Mouse (Mus musculus) heart, adult 2 months (tissue): ENCODE data around the gene Wwc2. TPM values are rescaled to one million over a fixed set of nuclear protein-coding genes. Genes with fewer than 3 reads are reported as not detected.

Experiments used
- DNase-seq, 2 experiments: peaks; one replicate each; pipeline ENCODE4 v3.0.0; 2021
- H3K27ac ChIP-seq: fragments of 200-600 bp; 2 replicates; pipeline ENCODE4 v1.8.1; 2022
- H3K27me3 ChIP-seq: fragments of 200-500 bp; 2 replicates; pipeline ENCODE4 v1.6.1; 2012; ENCODE audit warnings: mild to moderate bottlenecking, low read length, inconsistent platforms, mixed read lengths; ENCODE audit not compliant: control insufficient read depth, insufficient read depth
- H3K36me3 ChIP-seq: fragments of 200-500 bp; 2 replicates; pipeline ENCODE4 v1.6.1; 2012; ENCODE audit warnings: low read length, inconsistent platforms; ENCODE audit not compliant: control insufficient read depth, insufficient read depth
- H3K4me1 ChIP-seq: fragments of 200-500 bp; 2 replicates; pipeline ENCODE4 v1.6.1; 2011; ENCODE audit warnings: low read length; ENCODE audit not compliant: control insufficient read depth, insufficient read depth
- H3K4me3 ChIP-seq: fragments of 200-600 bp; 2 replicates; pipeline ENCODE4 v1.8.1; 2022
- H3K79me2 ChIP-seq: fragments of 200-500 bp; replicated peaks from 2 replicates; pipeline ENCODE4 v1.6.1; 2012; ENCODE audit warnings: mild to moderate bottlenecking, inconsistent platforms, low read length, moderate library complexity, mixed read lengths; ENCODE audit not compliant: control insufficient read depth, insufficient read depth
- H3K9ac ChIP-seq: fragments of 200-500 bp; 2 replicates; pipeline ENCODE4 v1.6.1; 2012; ENCODE audit warnings: low read depth, mild to moderate bottlenecking, control low read depth, inconsistent platforms, low read length, mixed read lengths
- CTCF ChIP-seq: fragments of 200-600 bp; IDR thresholded peaks from 2 replicates; pipeline ENCODE4 v1.8.1; 2022; ENCODE audit warnings: antibody characterized with exemption, mild to moderate bottlenecking, moderate library complexity
- EP300 ChIP-seq: fragments of 200-500 bp; IDR thresholded peaks from 2 replicates; pipeline ENCODE4 v1.6.1; 2011; ENCODE audit warnings: low read depth, low read length, control low read depth; ENCODE audit not compliant: insufficient read depth
- POLR2A ChIP-seq: fragments of 200-500 bp; IDR thresholded peaks from 2 replicates; pipeline ENCODE4 v1.6.1; 2011; ENCODE audit warnings: mild to moderate bottlenecking, low read depth, low read length, control low read depth; ENCODE audit not compliant: insufficient read depth
- WGBS: fragments of 180-500 bp; shearing (Covaris S2); methylation state at CpG from one replicate; pipeline ENCODE4 v1.1.7; 2018; 5-methylcytosine and 5-hydroxymethylcytosine counted together
- intact Hi-C: fragments of 180-260 bp; cut with DNase I; formaldehyde crosslinking; loops from one replicate; pipeline ENCODE4 v1.15.1; 2025
- polyA plus RNA-seq: library from polyadenylated mRNA; depleted of rRNA; stranded (reverse); fragments of >200 nt; gene quantifications from 2 replicates; pipeline ENCODE4 v1.2.3, GENCODE M21; 2012
- total RNA-seq, 2 experiments: library from RNA; stranded (reverse); gene quantifications; 2 replicates each; pipeline ENCODE4 v1.2.3; 2021

Wwc2 gene
- total and polyA plus RNA-seq, 3 experiments, result 8.3 to 26.9 (median 25.2) TPM

DNA sequence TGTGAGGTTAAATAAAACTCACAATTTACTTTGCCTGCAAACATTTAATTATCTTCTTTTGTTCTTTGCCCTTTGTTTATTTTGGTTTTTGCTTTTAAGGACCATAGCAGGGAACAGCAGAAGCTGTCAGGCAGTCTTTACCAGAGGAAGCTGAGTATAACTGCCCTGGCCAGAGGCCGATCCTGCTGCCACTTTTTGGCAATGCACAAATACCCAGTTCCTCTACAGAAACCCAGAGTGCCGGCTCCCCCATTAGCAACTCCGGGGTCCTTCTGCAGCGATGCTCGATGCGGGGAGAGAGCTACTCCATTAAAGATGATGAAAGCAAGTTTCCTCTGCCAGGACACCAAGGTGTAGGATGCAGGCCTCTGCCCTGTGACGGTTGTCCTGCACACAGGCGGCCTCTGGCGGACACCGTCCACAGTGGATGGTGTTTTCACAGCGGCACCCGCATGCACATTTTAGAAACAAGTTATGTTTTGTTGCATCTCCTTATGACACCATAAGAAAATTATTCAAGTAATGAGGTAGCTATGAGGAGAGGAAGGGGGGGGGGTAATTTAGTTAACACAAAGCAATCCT lies 62.0 kb downstream of the Wwc2 start:
- no peak overlapping the region for H3K4me3 ChIP-seq
- H3K79me2 ChIP-seq, result peaks cover 5% of the 10 kb centered on the region
- peaks cover 13% of the 10 kb centered on the region for H3K4me1 ChIP-seq
- intact Hi-C loops, result no loop called here
- peaks cover 8% of the 10 kb centered on the region for H3K36me3 ChIP-seq
- TF ChIP-seq POLR2A (no peak), CTCF (peak; percentile 37)
- H3K27ac ChIP-seq, result no peak overlapping the region
- H3K27me3 ChIP-seq, result no peaks in the 10 kb centered on the region
- 74% methylated on average over 12 of the region's 12 CpGs for WGBS
- H3K9ac ChIP-seq, result no peak overlapping the region
- DNase-seq, result no peak

DNA sequence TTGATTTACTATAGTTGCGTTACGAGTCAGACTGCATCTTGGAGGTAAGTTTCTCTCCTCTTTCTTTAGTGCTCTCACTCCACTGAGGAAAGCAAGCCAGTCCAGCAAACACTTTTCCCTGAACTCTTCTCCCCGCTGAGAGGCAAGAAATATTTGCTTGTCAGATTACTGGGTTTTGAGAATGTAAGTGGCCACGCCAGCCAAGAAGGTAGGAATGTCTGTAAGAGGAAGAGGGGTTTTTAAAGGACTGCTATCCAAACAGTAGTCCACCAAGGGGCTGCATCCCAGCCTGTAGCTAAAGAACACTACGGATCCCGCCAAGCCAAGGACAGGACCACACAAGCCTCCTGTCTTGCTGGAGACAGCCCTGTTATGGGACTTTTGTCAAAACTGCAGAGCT lies 65.8 kb downstream of the Wwc2 start:
- Histone ChIP-seq H3K9ac (no peak overlapping the region), H3K79me2 (peaks cover 4% of the 10 kb centered on the region), H3K36me3 (no peaks in the 10 kb centered on the region), H3K27ac (no peak overlapping the region), H3K27me3 (no peaks in the 10 kb centered on the region), H3K4me3 (no peak overlapping the region), H3K4me1 (peaks cover 2% of the 10 kb centered on the region; the same call in 1 of the 2 replicates)
- DNase-seq, result no peak
- 78% methylated on average over 6 of the region's 6 CpGs for WGBS
- intact Hi-C loops, result no loop called here
- TF ChIP-seq POLR2A (no peak), EP300 (no peak), CTCF (no peak)

DNA sequence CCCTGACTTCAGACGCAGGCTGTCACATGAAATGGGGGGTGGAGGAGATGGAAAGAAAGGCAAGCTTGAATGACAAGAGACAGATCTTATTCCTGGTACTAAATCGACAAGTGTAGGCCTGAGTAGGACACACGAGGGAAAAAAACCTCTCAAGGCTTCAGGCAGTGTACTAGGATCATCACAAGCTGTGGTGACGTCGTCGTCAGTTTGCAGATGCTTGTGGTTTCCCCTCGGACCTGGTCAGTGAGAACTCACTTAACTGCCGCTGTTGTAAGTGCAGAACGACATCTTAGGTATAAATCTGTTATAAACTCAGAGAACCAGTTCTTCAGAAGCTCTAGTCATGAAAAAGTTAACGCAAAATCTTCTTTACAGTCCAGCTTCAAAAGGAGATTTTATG lies 67.9 kb downstream of the Wwc2 start:
- 68% methylated on average over 10 of the region's 10 CpGs for WGBS
- intact Hi-C loops, result no loop called here
- Histone ChIP-seq H3K27ac (no peak overlapping the region), H3K79me2 (peaks cover 2% of the 10 kb centered on the region), H3K36me3 (no peaks in the 10 kb centered on the region), H3K4me3 (no peak overlapping the region), H3K4me1 (no peaks in the 10 kb centered on the region), H3K9ac (no peak overlapping the region), H3K27me3 (no peaks in the 10 kb centered on the region)
- no peak for DNase-seq
- no peak for TF ChIP-seq EP300

DNA sequence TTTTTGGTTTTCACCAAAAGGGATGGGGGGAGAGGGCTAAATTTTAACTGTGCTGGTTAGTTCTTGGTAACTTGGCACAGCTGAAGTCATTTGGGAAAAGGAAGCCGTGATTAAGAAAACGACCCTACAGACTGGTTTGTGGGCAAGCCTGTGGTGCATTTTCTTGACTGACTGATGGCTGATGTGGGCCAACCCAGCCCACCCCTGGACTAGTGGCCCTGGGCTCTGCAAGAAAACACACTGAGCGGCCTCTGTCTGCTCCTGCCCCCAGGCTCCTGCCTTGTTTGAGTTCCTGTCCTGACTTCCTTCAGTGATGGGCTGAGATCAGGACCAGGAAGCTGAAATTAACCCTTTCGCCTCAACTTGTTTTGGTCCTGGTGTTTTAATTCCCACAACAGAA lies 68.7 kb downstream of the Wwc2 start:
- TF ChIP-seq POLR2A (no peak), CTCF (no peak), EP300 (no peak)

DNA sequence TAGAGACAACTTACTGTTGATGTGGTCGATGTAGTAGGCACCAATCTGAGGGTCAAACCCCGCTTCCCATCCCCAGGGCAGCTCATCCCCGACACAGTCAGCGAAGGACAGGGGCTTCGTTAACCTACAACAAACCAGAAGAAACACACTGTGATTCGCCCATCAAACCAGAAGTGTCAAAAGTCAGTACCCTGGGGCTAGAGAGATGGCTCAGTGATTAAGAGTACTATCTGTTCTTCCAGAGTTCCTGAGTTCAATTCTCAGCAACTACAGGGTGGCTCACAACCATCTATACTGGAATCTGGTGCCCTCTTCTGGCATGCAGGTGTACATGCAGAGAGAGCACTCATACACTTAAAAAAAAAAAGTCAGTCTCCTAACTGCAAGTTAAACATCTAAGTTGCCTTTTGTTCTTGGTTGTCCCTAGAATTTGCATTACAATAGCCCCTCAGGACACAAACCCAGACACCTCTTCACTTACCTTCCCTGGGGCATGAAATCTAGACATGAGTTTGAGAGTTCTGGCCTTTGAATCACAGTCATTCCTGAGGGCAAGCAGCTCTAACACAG lies 70.1 kb downstream of the Wwc2 start:
- intact Hi-C loops, result no loop called here
- TF ChIP-seq CTCF (peak; percentile 45), POLR2A (no peak)
- Histone ChIP-seq H3K79me2 (peaks cover 2% of the 10 kb centered on the region; the same call in 1 of the 2 replicates), H3K27me3 (no peaks in the 10 kb centered on the region), H3K36me3 (no peaks in the 10 kb centered on the region; the same call in 1 of the 2 replicates), H3K9ac (no peak overlapping the region), H3K4me1 (peaks cover 6% of the 10 kb centered on the region), H3K4me3 (no peak overlapping the region), H3K27ac (no peak overlapping the region)
- WGBS, result 97% methylated on average over 6 of the region's 6 CpGs
- DNase-seq, result no peak

More for the DNA sequence above, 68.7 kb downstream of the Wwc2 start:
- H3K27me3 ChIP-seq, result no peaks in the 10 kb centered on the region
- DNase-seq, result peak in 1 of 2 experiments; percentile 13
- no peak overlapping the region for H3K27ac ChIP-seq
- intact Hi-C loops, result no loop called here
- no peak overlapping the region for H3K4me3 ChIP-seq
- peaks cover 2% of the 10 kb centered on the region for H3K79me2 ChIP-seq
- peaks cover 3% of the 10 kb centered on the region for H3K4me1 ChIP-seq
- 40% methylated on average over 4 of the region's 4 CpGs for WGBS
- H3K9ac ChIP-seq, result no peak overlapping the region
- H3K36me3 ChIP-seq, result no peaks in the 10 kb centered on the region
